Mouse (Mus musculus) cortical plate, adult 2 months (tissue): ENCODE data around the gene Pde12.

Experiments
- CTCF ChIP-seq: fragments of 200-500 bp; IDR thresholded peaks from 2 replicates; pipeline ENCODE4 v1.5.1; 2011; ENCODE audit warnings: mild to moderate bottlenecking, control low read depth, low read length; ENCODE audit not compliant: insufficient read depth; ENCODE audit errors: extremely low read depth
- POLR2A ChIP-seq: fragments of 200-500 bp; IDR thresholded peaks from 2 replicates; pipeline ENCODE4 v1.6.1; 2011; ENCODE audit warnings: mild to moderate bottlenecking, low read length, control low read depth; ENCODE audit not compliant: insufficient read depth; ENCODE audit errors: extremely low read depth

DNA sequence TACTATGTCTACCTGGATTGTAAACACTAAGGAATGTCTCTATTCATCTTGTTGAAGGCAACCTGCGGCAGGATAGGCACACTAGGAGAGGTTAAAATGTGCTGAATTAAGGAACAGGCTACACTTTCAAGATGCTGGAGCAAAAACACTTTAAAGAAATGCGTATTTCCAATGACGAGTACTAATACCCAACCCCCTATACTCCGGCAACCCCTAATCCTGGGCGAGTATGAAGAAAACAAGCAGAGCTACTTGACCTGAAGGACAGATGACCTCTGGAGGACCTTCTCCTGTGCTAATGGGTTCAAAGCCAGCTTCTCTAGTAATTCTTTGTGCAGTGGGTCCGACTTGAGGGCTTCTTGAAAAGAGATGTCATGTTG is 1.7 kb downstream of the Pde12 start:
- TF ChIP-seq POLR2A (no peak), CTCF (no peak)
